Mouse (Mus musculus): ENCODE results near the gene Gm17631.
"Not testable (repeated sequence)": the region's sequence is repeated elsewhere in the genome, so short reads cannot be mapped to it uniquely, and the experiment has no call there.

The Gm17631 gene

DNA sequence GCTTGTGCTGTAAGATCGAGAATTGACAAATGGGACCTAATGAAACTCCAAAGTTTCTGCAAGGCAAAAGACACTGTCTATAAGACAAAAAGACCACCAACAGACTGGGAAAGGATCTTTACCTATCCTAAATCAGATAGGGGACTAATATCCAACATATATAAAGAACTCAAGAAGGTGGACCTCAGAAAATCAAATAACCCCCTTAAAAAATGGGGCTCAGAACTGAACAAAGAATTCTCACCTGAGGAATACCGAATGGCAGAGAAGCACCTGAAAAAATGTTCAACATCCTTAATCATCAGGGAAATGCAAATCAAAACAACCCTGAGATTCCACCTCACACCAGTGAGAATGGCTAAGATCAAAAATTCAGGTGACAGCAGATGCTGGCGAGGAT lies at the start of gene Gm17631:
Gm17631 (plus strand) TSS at position 301 of the 400 bp plus-strand sequence.
- in situ Hi-C loops (cut with MboI, MseI) = not testable (repeated sequence)

DNA sequence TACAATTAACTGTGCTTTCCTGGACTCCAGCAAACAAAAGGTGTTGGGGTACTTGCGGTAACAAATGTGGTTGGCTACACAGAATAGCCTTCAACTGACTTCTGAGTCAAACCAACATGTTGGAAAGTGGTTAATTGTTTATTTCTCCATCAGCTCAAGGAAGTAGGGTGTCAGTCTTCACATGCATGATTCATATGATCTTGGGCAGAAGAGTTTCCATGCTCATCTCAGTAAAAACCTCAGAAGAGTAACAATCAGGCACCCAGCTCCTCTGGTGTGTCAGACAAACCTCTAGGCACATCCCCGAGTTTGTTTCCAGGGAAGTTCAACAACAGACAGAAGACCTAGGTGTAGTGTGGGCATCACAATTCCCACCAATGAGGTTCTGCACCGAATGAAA lies 44.7 kb upstream of the Gm17631 start:
- in situ Hi-C loops (cut with MboI, MseI) = no loop called here

- in situ Hi-C loops (cut with MboI, MseI) = loop anchor here (5.0 kb wide), 1 partner anchor 237 kb away; no protein-coding TSS in a partner anchor
Measured at GRCm38 (mm10) chr6:129824004-129824403, 38.4 kb upstream of the Gm17631 start.

DNA sequence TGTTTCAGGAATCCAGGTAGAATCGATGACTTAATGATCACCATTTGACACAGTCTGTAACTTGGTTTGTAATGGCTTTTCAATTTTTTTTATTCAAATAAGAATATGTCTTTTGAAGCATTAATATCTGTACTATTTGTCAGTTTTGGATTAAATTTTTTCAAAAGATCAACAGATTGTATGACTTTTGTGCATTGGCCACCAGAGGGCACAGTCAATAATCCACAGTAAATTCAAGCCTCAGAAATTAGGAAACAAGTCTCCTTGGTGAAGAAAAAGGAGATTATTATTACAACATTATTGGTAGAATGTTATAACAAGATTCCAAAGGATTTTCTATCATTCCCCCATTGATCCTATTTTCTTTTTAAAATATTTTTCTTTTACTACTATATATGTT lies 36.9 kb upstream of the Gm17631 start:
- in situ Hi-C loops (cut with MboI, MseI) = no loop called here

DNA sequence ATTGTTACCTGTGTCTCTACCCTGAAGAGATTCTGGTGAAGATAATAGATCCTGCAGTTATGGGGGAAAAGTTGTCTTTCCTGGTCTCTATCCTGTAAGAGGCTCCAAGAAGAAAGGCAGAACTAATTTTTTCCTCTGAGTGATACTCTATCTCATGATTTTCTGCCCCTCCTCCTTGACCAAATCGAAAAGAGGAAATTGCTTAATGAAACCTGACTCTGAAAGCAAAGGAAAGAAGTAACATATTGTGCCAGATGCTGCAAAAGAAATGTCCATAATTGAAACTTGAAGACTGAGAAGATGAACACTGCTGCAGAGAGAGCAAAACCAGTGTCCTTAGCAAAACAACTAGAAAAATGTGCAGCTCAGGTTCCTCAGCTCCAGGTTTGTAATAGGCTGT lies 14.1 kb downstream of the Gm17631 start, which contains the start of gene Klra17:
Klra17 (minus strand) TSS at position 124 of the 400 bp plus-strand sequence.
- in situ Hi-C loops (cut with MboI, MseI) = no loop called here

DNA sequence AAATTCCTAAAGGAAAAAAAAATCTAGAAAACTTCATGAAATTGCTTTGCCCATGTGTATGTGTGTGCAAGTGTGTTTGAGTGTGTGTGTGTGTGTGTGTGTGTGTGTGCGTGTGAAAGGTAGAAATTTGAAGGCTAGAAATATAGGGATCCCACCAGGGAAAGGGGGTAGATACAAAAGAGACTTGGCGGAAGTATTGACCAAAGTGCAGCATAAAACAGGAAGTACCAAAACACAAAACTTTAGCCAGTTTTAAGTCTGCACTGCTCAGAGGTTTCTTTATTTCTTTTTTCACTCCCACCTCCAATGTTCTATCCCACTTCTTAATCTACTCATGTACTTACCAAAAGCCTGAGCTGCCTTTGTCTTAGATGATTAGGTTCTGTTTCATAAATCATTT lies 20.1 kb downstream of the Gm17631 start:
- in situ Hi-C loops (cut with MboI, MseI) = no loop called here

Data from regulatory T cell (primary cell).